Mouse (Mus musculus): ENCODE results near the gene Hsd17b3. TPM values are rescaled to one million over a fixed set of nuclear protein-coding genes. Genes with fewer than 3 reads are reported as not detected.

Gene Hsd17b3
- polyA plus RNA-seq, 1 experiment, result not detected

GRCm38 (mm10) chr13:64124886-64125285 is 35.9 kb upstream of the Hsd17b3 start:
- Histone ChIP-seq H3ac (ENCODE audit: control insufficient read depth, insufficient read length) (no peak overlapping the region), H3K79me2 (ENCODE audit: control insufficient read depth, insufficient read depth) (no peaks in the 10 kb centered on the region), H3K27me3 (ENCODE audit: control insufficient read depth, insufficient read depth, insufficient read length) (no peaks in the 10 kb centered on the region), H3K4me2 (ENCODE audit: low read depth) (no peak overlapping the region), H3K4me3 (no peak overlapping the region), H3K36me3 (ENCODE audit: control insufficient read depth, insufficient read depth) (no peaks in the 10 kb centered on the region)
- TF ChIP-seq E2F4 (IDR thresholded peaks at IDR 0.05; ENCODE audit: insufficient read depth) (no peak), REST (IDR thresholded peaks at IDR 0.05; ENCODE audit: insufficient read depth, insufficient read length) (no peak), TCF12 (IDR thresholded peaks at IDR 0.05; ENCODE audit: insufficient read depth, poor library complexity, severe bottlenecking) (no peak), MYOG (IDR thresholded peaks at IDR 0.05; ENCODE audit: control insufficient read depth in 1 of 3, insufficient read depth in 1 of 3, insufficient read length in 2 of 3, low read depth in 2 of 3) (no peak), MAX (IDR thresholded peaks at IDR 0.05; ENCODE audit: low read depth) (no peak), POLR2AphosphoS2 (IDR thresholded peaks at IDR 0.05; ENCODE audit: insufficient read length, low read depth) (no peak), MYOD1 (IDR thresholded peaks at IDR 0.05; ENCODE audit: control insufficient read depth in 1 of 3, insufficient read length in 2 of 3, low read depth in 2 of 3) (no peak), USF1 (IDR thresholded peaks at IDR 0.05; ENCODE audit: low read depth) (no peak), CEBPB (IDR thresholded peaks at IDR 0.05; ENCODE audit: insufficient read depth, poor library complexity, severe bottlenecking) (no peak), TCF3 (IDR thresholded peaks at IDR 0.05; ENCODE audit: insufficient read length, low read depth) (no peak), POLR2A (IDR thresholded peaks at IDR 0.05; ENCODE audit: insufficient read length, low read depth) (no peak), SRF (IDR thresholded peaks at IDR 0.05; ENCODE audit: control insufficient read depth, insufficient read length, low read depth) (no peak)

- H3K79me2 ChIP-seq (ENCODE audit: control insufficient read depth, insufficient read depth), result no peaks in the 10 kb centered on the region
- H3K36me3 ChIP-seq (ENCODE audit: control insufficient read depth, insufficient read depth), result no peaks in the 10 kb centered on the region
- no peak overlapping the region for H3ac ChIP-seq (ENCODE audit: control insufficient read depth, insufficient read length)
- TF ChIP-seq POLR2AphosphoS2 (IDR thresholded peaks at IDR 0.05; ENCODE audit: insufficient read length, low read depth), result no peak
- TF ChIP-seq MYOD1 (IDR thresholded peaks at IDR 0.05; ENCODE audit: control insufficient read depth in 1 of 3, insufficient read length in 2 of 3, low read depth in 2 of 3), result no peak
- TF ChIP-seq CEBPB (IDR thresholded peaks at IDR 0.05; ENCODE audit: insufficient read depth, poor library complexity, severe bottlenecking), result no peak
- TF ChIP-seq SRF (IDR thresholded peaks at IDR 0.05; ENCODE audit: control insufficient read depth, insufficient read length, low read depth), result no peak
- H3K27me3 ChIP-seq (ENCODE audit: control insufficient read depth, insufficient read depth, insufficient read length), result no peaks in the 10 kb centered on the region
- no peak overlapping the region for H3K4me3 ChIP-seq
- no peak overlapping the region for H3K4me2 ChIP-seq (ENCODE audit: low read depth)
Measured at GRCm38 (mm10) chr13:64123491-64124188, 34.6 kb upstream of the Hsd17b3 start.

- TF ChIP-seq MAX (IDR thresholded peaks at IDR 0.05; ENCODE audit: low read depth) (no peak), SRF (IDR thresholded peaks at IDR 0.05; ENCODE audit: control insufficient read depth, insufficient read length, low read depth) (no peak), TCF12 (IDR thresholded peaks at IDR 0.05; ENCODE audit: insufficient read depth, poor library complexity, severe bottlenecking) (no peak), MYOD1 (IDR thresholded peaks at IDR 0.05; ENCODE audit: control insufficient read depth in 1 of 3, insufficient read length in 2 of 3, low read depth in 2 of 3) (no peak), POLR2A (IDR thresholded peaks at IDR 0.05; ENCODE audit: insufficient read length, low read depth) (no peak), TCF3 (IDR thresholded peaks at IDR 0.05; ENCODE audit: insufficient read length, low read depth) (no peak), REST (IDR thresholded peaks at IDR 0.05; ENCODE audit: insufficient read depth, insufficient read length) (no peak), MYOG (IDR thresholded peaks at IDR 0.05; ENCODE audit: control insufficient read depth in 1 of 3, insufficient read depth in 1 of 3, insufficient read length in 2 of 3, low read depth in 2 of 3) (no peak), CEBPB (IDR thresholded peaks at IDR 0.05; ENCODE audit: insufficient read depth, poor library complexity, severe bottlenecking) (no peak), POLR2AphosphoS2 (IDR thresholded peaks at IDR 0.05; ENCODE audit: insufficient read length, low read depth) (no peak), USF1 (IDR thresholded peaks at IDR 0.05; ENCODE audit: low read depth) (no peak), E2F4 (IDR thresholded peaks at IDR 0.05; ENCODE audit: insufficient read depth) (no peak)
- Histone ChIP-seq H3K27me3 (ENCODE audit: control insufficient read depth, insufficient read depth, insufficient read length) (no peaks in the 10 kb centered on the region), H3K79me2 (ENCODE audit: control insufficient read depth, insufficient read depth) (no peaks in the 10 kb centered on the region), H3K4me3 (no peak overlapping the region), H3K36me3 (ENCODE audit: control insufficient read depth, insufficient read depth) (no peaks in the 10 kb centered on the region), H3ac (ENCODE audit: control insufficient read depth, insufficient read length) (no peak overlapping the region), H3K4me2 (ENCODE audit: low read depth) (no peak overlapping the region)
Measured at GRCm38 (mm10) chr13:64120760-64121159, 31.7 kb upstream of the Hsd17b3 start.

DNA sequence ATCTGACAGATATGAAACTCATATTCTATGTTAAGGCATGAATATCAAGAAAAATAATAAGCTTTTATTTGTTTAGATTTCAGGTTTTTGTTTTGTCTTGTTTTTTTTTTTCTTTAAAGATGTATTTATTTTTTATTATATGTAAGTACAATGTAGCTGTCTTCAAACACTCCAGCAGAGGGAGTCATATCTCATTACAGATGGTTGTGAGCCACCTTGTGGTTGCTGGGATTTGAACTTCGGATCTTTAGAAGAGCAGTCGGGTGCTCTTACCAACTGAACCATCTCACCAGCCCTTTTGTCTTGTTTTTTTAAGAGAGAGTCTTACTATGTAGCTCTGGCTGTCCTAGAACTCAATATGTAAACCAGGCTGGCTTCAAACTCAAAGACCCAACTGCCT is 28.4 kb upstream of the Hsd17b3 start:
- Histone ChIP-seq H3K36me3 (ENCODE audit: control insufficient read depth, insufficient read depth) (no peaks in the 10 kb centered on the region), H3ac (ENCODE audit: control insufficient read depth, insufficient read length) (no peak overlapping the region), H3K4me3 (no peak overlapping the region), H3K27me3 (ENCODE audit: control insufficient read depth, insufficient read depth, insufficient read length) (no peaks in the 10 kb centered on the region), H3K79me2 (ENCODE audit: control insufficient read depth, insufficient read depth) (no peaks in the 10 kb centered on the region), H3K4me2 (ENCODE audit: low read depth) (no peak overlapping the region)
- no peak for TF ChIP-seq TCF3 (IDR thresholded peaks at IDR 0.05; ENCODE audit: insufficient read length, low read depth)
- no peak for TF ChIP-seq E2F4 (IDR thresholded peaks at IDR 0.05; ENCODE audit: insufficient read depth)
- no peak for TF ChIP-seq USF1 (IDR thresholded peaks at IDR 0.05; ENCODE audit: low read depth)
- TF ChIP-seq CEBPB (IDR thresholded peaks at IDR 0.05; ENCODE audit: insufficient read depth, poor library complexity, severe bottlenecking), result no peak
- no peak for TF ChIP-seq SRF (IDR thresholded peaks at IDR 0.05; ENCODE audit: control insufficient read depth, insufficient read length, low read depth)
- no peak for TF ChIP-seq REST (IDR thresholded peaks at IDR 0.05; ENCODE audit: insufficient read depth, insufficient read length)
- no peak for TF ChIP-seq MYOD1 (IDR thresholded peaks at IDR 0.05; ENCODE audit: control insufficient read depth in 1 of 3, insufficient read length in 2 of 3, low read depth in 2 of 3)
- TF ChIP-seq MYOG (IDR thresholded peaks at IDR 0.05; ENCODE audit: control insufficient read depth in 1 of 3, insufficient read depth in 1 of 3, insufficient read length in 2 of 3, low read depth in 2 of 3), result no peak
- TF ChIP-seq POLR2AphosphoS2 (IDR thresholded peaks at IDR 0.05; ENCODE audit: insufficient read length, low read depth), result no peak
- TF ChIP-seq POLR2A (IDR thresholded peaks at IDR 0.05; ENCODE audit: insufficient read length, low read depth), result no peak
- TF ChIP-seq MAX (IDR thresholded peaks at IDR 0.05; ENCODE audit: low read depth), result no peak
- TF ChIP-seq TCF12 (IDR thresholded peaks at IDR 0.05; ENCODE audit: insufficient read depth, poor library complexity, severe bottlenecking), result no peak

Measured in myocyte (in vitro differentiated cells).